Mouse (Mus musculus): ENCODE measurements at regions not wholly inside any gene's neighbourhood (a gene's known extent, or its start where the extent isn't known, plus 50 kb on each side); places are given as distances from the start of the nearest gene placed in this dataset.

GRCm38 (mm10) chr12:117458132-117459070, 57.9 kb upstream of the Rapgef5 start:
- in situ Hi-C loops (cut with MboI; ENCODE audit: low pct_unique_long_range_greater_than_20kb in 1 of 2, low sequenced_read_pairs in 2 of 2, unreplicated experiment in 1 of 2), result no loop called here

GRCm38 (mm10) chr12:117459541-117459940, 56.7 kb upstream of the Rapgef5 start:
- in situ Hi-C loops (cut with MboI; ENCODE audit: low pct_unique_long_range_greater_than_20kb in 1 of 2, low sequenced_read_pairs in 2 of 2, unreplicated experiment in 1 of 2), result no loop called here

- in situ Hi-C loops (cut with MboI; ENCODE audit: low pct_unique_long_range_greater_than_20kb in 1 of 2, low sequenced_read_pairs in 2 of 2, unreplicated experiment in 1 of 2), result no loop called here
Measured at GRCm38 (mm10) chr12:117465206-117465605, 51.1 kb upstream of the Rapgef5 start.

- in situ Hi-C loops (cut with MboI; ENCODE audit: low pct_unique_long_range_greater_than_20kb in 1 of 2, low sequenced_read_pairs in 2 of 2, unreplicated experiment in 1 of 2), result no loop called here
Measured at GRCm38 (mm10) chr12:117465998-117466397, 50.3 kb upstream of the Rapgef5 start.
